1 mouse cellular context compared by ENCODE assay signal in the genomic region with DNA sequence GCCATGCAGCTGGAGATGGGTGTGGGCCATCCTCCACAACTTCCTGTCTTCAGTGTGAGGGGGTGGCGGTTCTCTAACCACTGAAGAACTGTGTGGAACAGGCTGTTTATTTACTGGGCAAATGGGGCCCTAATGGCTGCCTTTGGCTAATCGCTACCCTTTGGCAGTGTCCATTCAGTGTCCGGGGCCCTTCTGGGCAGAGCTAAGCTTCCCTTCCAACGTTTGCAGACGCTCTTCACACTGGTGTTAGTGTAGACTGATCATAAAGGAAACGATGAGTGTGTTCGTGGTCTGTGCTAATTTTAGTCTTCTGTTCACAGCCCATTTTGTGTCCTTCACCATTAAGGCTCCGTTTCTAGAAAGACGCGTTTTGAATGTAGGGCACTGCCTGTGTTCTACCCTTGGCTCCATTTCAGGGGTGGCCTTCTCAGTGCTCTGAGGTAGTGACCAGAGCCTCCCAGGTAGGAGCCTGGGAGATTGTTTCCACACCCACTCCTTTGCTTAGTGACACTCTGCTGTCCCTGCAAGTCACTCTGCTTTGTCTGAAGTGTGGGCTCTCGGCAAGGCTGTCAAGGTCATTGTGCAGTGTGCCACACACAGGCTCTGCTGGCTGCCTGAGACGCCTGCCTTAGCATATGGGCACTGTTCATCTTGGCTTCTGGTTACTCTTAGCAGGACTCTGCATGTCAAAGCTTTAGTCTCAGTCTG.
TF ChIP-seq lines count a peak whose summit lies in the region.

No protein-coding gene starts in this region.

TF ChIP-seq in CH12.LX, 34 proteins besides CTCF, POLR2A, EP300 and RAD21 (continued from another document):
- TF ChIP-seq RCOR1 (conservative IDR thresholded peaks at IDR 0.05; ENCODE audit: low read depth, low read length) (no peak), MAZ (IDR thresholded peaks at IDR 0.05; ENCODE audit: low read depth, low read length) (peak; percentile 64; the same call in 1 of the 2 replicates), UBTF (IDR thresholded peaks at IDR 0.05; ENCODE audit: low read depth, low read length) (0 out of 2 replicates have a peak, but pooled peaks have one; percentile 30), NELFE (IDR thresholded peaks at IDR 0.05; ENCODE audit: low read depth, low read length) (no peak), CHD2 (IDR thresholded peaks at IDR 0.05; ENCODE audit: low read length) (no peak; the same call in 1 of the 2 replicates), USF1 (IDR thresholded peaks at IDR 0.05; ENCODE audit: low read depth, low read length) (no peak), HCFC1 (IDR thresholded peaks at IDR 0.05; ENCODE audit: low read depth, low read length) (no peak; the same call in 1 of the 2 replicates), SMC3 (IDR thresholded peaks at IDR 0.05; ENCODE audit: low read depth, low read length) (no peak; the same call in 1 of the 2 replicates), ELF1 (IDR thresholded peaks at IDR 0.05; ENCODE audit: low read depth, low read length) (peak; percentile 60), NRF1 (IDR thresholded peaks at IDR 0.05; ENCODE audit: low read depth, low read length) (no peak), ZNF384 (IDR thresholded peaks at IDR 0.05; ENCODE audit: low read depth, low read length) (no peak), POLR2AphosphoS2 (IDR thresholded peaks at IDR 0.05; ENCODE audit: low read depth, low read length) (no peak), E2F4 (IDR thresholded peaks at IDR 0.05; ENCODE audit: insufficient replicate concordance, low read depth, low read length) (no peak), MAFK (IDR thresholded peaks at IDR 0.05; ENCODE audit: insufficient replicate concordance, low read length) (no peak), TBP (conservative IDR thresholded peaks at IDR 0.05; ENCODE audit: low read depth, low read length) (no peak), JUND (conservative IDR thresholded peaks at IDR 0.05; ENCODE audit: low read depth, low read length) (peak; percentile 67)
